Mouse (Mus musculus) lung, adult 2 months (tissue): ENCODE measurements at regions not wholly inside any gene's neighbourhood (a gene's known extent, or its start where the extent isn't known, plus 50 kb on each side); places are given as distances from the start of the nearest gene placed in this dataset.

Source experiments
- DNase-seq: peaks from one replicate; pipeline ENCODE4 v3.0.0; 2022
- H3K4me1 ChIP-seq: fragments of 200-500 bp; 2 replicates; pipeline ENCODE4 v1.6.1; 2011; ENCODE audit warnings: low read length; ENCODE audit not compliant: control insufficient read depth, insufficient read depth
- H3K4me3 ChIP-seq: fragments of 200-500 bp; replicated peaks from 2 replicates; pipeline ENCODE3; 2011; ENCODE audit warnings: low read depth, mild to moderate bottlenecking, control low read depth, low read length; ENCODE audit errors: extremely low read depth
- CTCF ChIP-seq: fragments of 200-500 bp; IDR thresholded peaks from 2 replicates; pipeline ENCODE4 v1.5.1; 2011; ENCODE audit warnings: mild to moderate bottlenecking, low read length, control low read depth; ENCODE audit not compliant: insufficient read depth
- POLR2A ChIP-seq: fragments of 200-500 bp; IDR thresholded peaks from 2 replicates; pipeline ENCODE4 v1.6.1; 2011; ENCODE audit warnings: low read depth, mild to moderate bottlenecking, control low read depth, low read length, borderline replicate concordance; ENCODE audit errors: extremely low read depth
- WGBS: fragments of 180-500 bp; shearing (Covaris S2); methylation state at CpG from one replicate; pipeline ENCODE4 v1.1.7; 2018; 5-methylcytosine and 5-hydroxymethylcytosine counted together

- Histone ChIP-seq H3K4me1 (no peaks in the 10 kb centered on the region), H3K4me3 (no peak overlapping the region)
- TF ChIP-seq CTCF = no peak
- TF ChIP-seq POLR2A = no peak
- 89% methylated on average over 2 of the region's 2 CpGs for WGBS
- no peak for DNase-seq
Observed at GRCm38 (mm10) chr3:159760949-159761348, 78.5 kb upstream of the Wls start.

GRCm38 (mm10) chr3:159782222-159782844 lies 57.1 kb upstream of the Wls start:
- 10% methylated on average over 13 of the region's 13 CpGs for WGBS
- DNase-seq = no peak
- H3K4me3 ChIP-seq = no peak overlapping the region
- TF ChIP-seq CTCF = no peak
- TF ChIP-seq POLR2A = no peak
- no peaks in the 10 kb centered on the region for H3K4me1 ChIP-seq

GRCm38 (mm10) chr3:159787776-159788175 lies 51.7 kb upstream of the Wls start:
- WGBS = 80% methylated on average over 9 of the region's 9 CpGs
- TF ChIP-seq POLR2A = no peak
- no peak for TF ChIP-seq CTCF
- no peak for DNase-seq
- H3K4me1 ChIP-seq = no peaks in the 10 kb centered on the region
- H3K4me3 ChIP-seq = no peak overlapping the region
